Mouse (Mus musculus): ENCODE results near the gene Pabpc1l. TPM values are rescaled to one million over a fixed set of nuclear protein-coding genes. Genes with fewer than 3 reads are reported as not detected.

The Pabpc1l gene
- polyA plus RNA-seq, 1 experiment, result 2.8 TPM

- no peak for DNase-seq (ENCODE audit: low read depth)
- no peak for TF ChIP-seq POLR2A (IDR thresholded peaks at IDR 0.05; ENCODE audit: borderline replicate concordance, extremely low read depth, insufficient read depth, insufficient read length, poor library complexity, severe bottlenecking)
- TF ChIP-seq CTCF (IDR thresholded peaks at IDR 0.05; ENCODE audit: borderline replicate concordance, extremely low read depth, insufficient read depth, insufficient read length), result no peak
Measured at GRCm38 (mm10) chr2:164089508-164089907, 64.3 kb downstream of the Pabpc1l start.

DNA sequence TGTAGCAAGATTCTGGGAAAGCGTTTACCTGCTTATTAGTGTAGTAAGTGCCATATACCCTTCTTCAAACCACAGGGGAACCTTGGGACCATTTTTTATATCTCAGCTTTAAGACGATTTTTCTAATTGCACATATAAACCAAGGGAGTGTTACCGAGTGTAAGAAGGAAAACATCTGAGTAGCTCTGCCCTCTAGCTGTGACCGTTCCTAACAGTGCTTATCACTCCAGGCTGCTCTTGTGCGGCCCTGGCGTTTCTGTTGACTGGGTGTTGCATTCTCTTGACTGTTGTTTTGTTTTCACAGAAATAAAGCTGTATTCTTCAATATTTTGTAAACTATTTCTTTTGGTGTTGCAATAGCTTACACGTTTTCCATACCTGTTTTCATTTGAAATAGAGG, 68.9 kb downstream of the Pabpc1l start:
- DNase-seq (ENCODE audit: low read depth), result no peak
- TF ChIP-seq CTCF (IDR thresholded peaks at IDR 0.05; ENCODE audit: borderline replicate concordance, extremely low read depth, insufficient read depth, insufficient read length), result no peak
- TF ChIP-seq POLR2A (IDR thresholded peaks at IDR 0.05; ENCODE audit: borderline replicate concordance, extremely low read depth, insufficient read depth, insufficient read length, poor library complexity, severe bottlenecking), result no peak

DNA sequence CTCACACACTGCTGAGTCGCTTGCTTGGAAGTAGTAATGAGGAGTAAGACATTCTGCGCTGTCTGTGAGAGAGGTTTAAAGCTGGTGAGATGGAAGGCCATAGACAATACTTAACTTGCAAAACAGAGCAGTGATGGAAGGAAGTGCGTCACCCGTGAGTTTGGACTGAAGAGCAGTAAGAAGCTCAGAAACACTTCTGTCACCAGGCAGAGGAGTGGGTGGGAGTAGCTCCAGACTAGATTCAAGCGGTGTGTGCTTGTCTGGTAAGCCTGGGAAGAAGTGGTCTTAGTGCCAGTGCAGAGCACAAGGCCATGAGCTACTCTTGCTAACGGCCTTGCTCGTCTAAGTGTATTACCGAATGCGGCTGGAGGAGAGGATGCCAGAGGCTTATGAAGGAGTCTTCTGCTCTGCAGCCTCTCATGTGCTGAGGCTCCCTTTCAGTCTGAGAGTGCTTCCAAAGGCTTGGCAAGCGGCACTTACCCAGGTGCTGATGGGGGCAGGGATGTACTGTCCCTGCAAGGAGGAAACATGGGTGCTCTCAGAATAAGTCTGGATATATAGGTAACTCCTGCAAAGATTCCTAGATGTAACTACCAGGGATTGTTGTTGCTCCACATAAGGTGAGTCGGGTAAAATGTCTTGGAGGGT, 73.5 kb downstream of the Pabpc1l start:
- TF ChIP-seq CTCF (IDR thresholded peaks at IDR 0.05; ENCODE audit: borderline replicate concordance, extremely low read depth, insufficient read depth, insufficient read length), result no peak
- TF ChIP-seq POLR2A (IDR thresholded peaks at IDR 0.05; ENCODE audit: borderline replicate concordance, extremely low read depth, insufficient read depth, insufficient read length, poor library complexity, severe bottlenecking), result no peak
- no peak for DNase-seq (ENCODE audit: low read depth)

Other genes starting within 250 kb of the Pabpc1l start
- 0.24 and 0.27 TPM in 2 replicates for gene Ccn5, start 204.6 kb upstream of the Pabpc1l start, polyA plus RNA-seq (2012; rRNA removed)
- gene Kcnk15, start 171.8 kb upstream of the Pabpc1l start, polyA plus RNA-seq (2012; rRNA removed), result 0.03 and 0.08 TPM in 2 replicates
- 5.6 and 13.4 TPM in 2 replicates for gene Rims4, start 106.8 kb upstream of the Pabpc1l start, polyA plus RNA-seq (2012; rRNA removed)
- gene Ywhab, start 30.5 kb upstream of the Pabpc1l start, polyA plus RNA-seq (2012; rRNA removed), result 139 and 214 TPM in 2 replicates
- gene Stk4, start 44.9 kb downstream of the Pabpc1l start, polyA plus RNA-seq (2012; rRNA removed), result 21.7 and 24.8 TPM in 2 replicates
- 30.8 and 36.0 TPM in 2 replicates for gene Tomm34, start 45.7 kb downstream of the Pabpc1l start, polyA plus RNA-seq (2012; rRNA removed)
- 0.83 and 1.5 TPM in 2 replicates for gene Kcns1, start 145.7 kb downstream of the Pabpc1l start, polyA plus RNA-seq (2012; rRNA removed)
- gene Wfdc5, start 157.3 kb downstream of the Pabpc1l start, polyA plus RNA-seq (2012; rRNA removed), result not detected in 2 replicates
- not detected in 2 replicates for gene Wfdc12, start 165.2 kb downstream of the Pabpc1l start, polyA plus RNA-seq (2012; rRNA removed)
- gene Wfdc15a, start 174.7 kb downstream of the Pabpc1l start, polyA plus RNA-seq (2012; rRNA removed), result not detected in 2 replicates
- not detected in 2 replicates for gene Wfdc15b, start 196.2 kb downstream of the Pabpc1l start, polyA plus RNA-seq (2012; rRNA removed)
- gene Svs2, start 213.0 kb downstream of the Pabpc1l start, polyA plus RNA-seq (2012; rRNA removed), result not detected in 2 replicates
- not detected in 2 replicates for gene Svs3b, start 231.2 kb downstream of the Pabpc1l start, polyA plus RNA-seq (2012; rRNA removed)

All from brain, embryonic 14.5 days (tissue).